Mouse (Mus musculus) forebrain, postnatal 0 days (tissue): ENCODE measurements around the gene Mamstr. TPM values are rescaled to one million over a fixed set of nuclear protein-coding genes. Genes with fewer than 3 reads are reported as not detected.
A peak's percentile ranks its signal among the peaks of the same experiment; 100 is the strongest.

ENCODE experiments used
- ATAC-seq: fragments of 200-750 bp; cut with Nextera tagmentation; 2 replicates; pipeline ENCODE4 v1.8.0; 2017; ENCODE audit warnings: mild to moderate bottlenecking, moderate library complexity
- DNase-seq: peaks from one replicate; pipeline ENCODE4 v3.0.0-alpha.2; 2015
- H3K27ac ChIP-seq: fragments of 300-500 bp; sonication (generic); 2 replicates; pipeline ENCODE4 v1.5.1; 2014; ENCODE audit warnings: low read depth, mild to moderate bottlenecking, antibody characterized with exemption, low read length, moderate library complexity, mixed read lengths
- H3K27me3 ChIP-seq: fragments of 300-500 bp; sonication (generic); 2 replicates; pipeline ENCODE4 v1.6.1; 2014; ENCODE audit warnings: mild to moderate bottlenecking, low read length, mixed read lengths; ENCODE audit not compliant: insufficient read depth
- H3K36me3 ChIP-seq: fragments of 300-500 bp; sonication (generic); 2 replicates; pipeline ENCODE4 v1.6.1; 2014; ENCODE audit warnings: mild to moderate bottlenecking, moderate library complexity; ENCODE audit not compliant: insufficient read depth
- H3K4me1 ChIP-seq: fragments of 300-500 bp; sonication (generic); 2 replicates; pipeline ENCODE4 v1.6.1; 2014; ENCODE audit warnings: antibody characterized with exemption; ENCODE audit not compliant: insufficient read depth
- H3K4me2 ChIP-seq: fragments of 300-500 bp; sonication (generic); 2 replicates; pipeline ENCODE4 v1.6.1; 2014; ENCODE audit warnings: low read depth, mild to moderate bottlenecking, moderate library complexity
- H3K4me3 ChIP-seq: fragments of 300-500 bp; sonication (generic); 2 replicates; pipeline ENCODE4 v1.5.1; 2014; ENCODE audit warnings: low read depth, low read length, mixed read lengths
- H3K9ac ChIP-seq: fragments of 300-500 bp; sonication (generic); 2 replicates; pipeline ENCODE4 v1.6.1; 2014; ENCODE audit warnings: mild to moderate bottlenecking
- H3K9me3 ChIP-seq: fragments of 300-500 bp; sonication (generic); 2 replicates; pipeline ENCODE4 v1.6.1; 2016; ENCODE audit warnings: low read length
- CTCF ChIP-seq: sonication (generic); IDR thresholded peaks from 2 replicates; pipeline ENCODE4 v1.5.1; 2016; ENCODE audit warnings: antibody characterized with exemption, control low read depth, low read depth
- WGBS: fragments of 180-500 bp; shearing (Covaris S2); extraction: QIAGEN DNeasy Blood & Tissue Kit; methylation state at CpG from one replicate; pipeline ENCODE4 v1.1.7; 2014; 5-methylcytosine and 5-hydroxymethylcytosine counted together
- polyA plus RNA-seq: library from polyadenylated mRNA; unstranded; fragments of >200 nt; fragmentation: Nextera tagmentation; extraction: Ambion mirVana; gene quantifications from 2 replicates; pipeline ENCODE4 v1.2.1, GENCODE M21; 2015
- total RNA-seq: library from RNA; depleted of rRNA; stranded (reverse); fragments of >200 nt; gene quantifications from 2 replicates; pipeline ENCODE4 v1.2.3, GENCODE M21; 2014

The Mamstr gene
- total and polyA plus RNA-seq, 2 experiments from 2014 or later: 2.2 to 2.6 TPM

GRCm38 (mm10) chr7:45627261-45627660 lies 12.5 kb upstream of the Mamstr start, which contains the start of gene Rasip1:
Rasip1 (plus strand) TSS chr7:45627488.
- WGBS: 85% methylated on average over 9 of the region's 9 CpGs
- Histone ChIP-seq H3K36me3 (no peaks in the 10 kb centered on the region), H3K9ac (peak within 1 kb of the TSS; percentile 74), H3K4me2 (peak within 1 kb of the TSS; percentile 94), H3K9me3 (no peaks in the 10 kb centered on the region), H3K27ac (peak within 1 kb of the TSS; percentile 73), H3K27me3 (no peaks in the 10 kb centered on the region), H3K4me3 (peak within 1 kb of the TSS; percentile 42), H3K4me1 (no peaks in the 10 kb centered on the region)
- TF ChIP-seq CTCF: no peak
- DNase-seq (no peak), ATAC-seq (no peak)

- H3K4me3 ChIP-seq: peak overlapping the region; percentile 42
- H3K9me3 ChIP-seq: no peaks in the 10 kb centered on the region
- peak overlapping the region; percentile 74 for H3K9ac ChIP-seq
- peak; percentile 83 for TF ChIP-seq CTCF
- no peaks in the 10 kb centered on the region for H3K27me3 ChIP-seq
- peak overlapping the region; percentile 73 for H3K27ac ChIP-seq
- 2% methylated on average over 100 of the region's 105 CpGs for WGBS
- peak overlapping the region; percentile 94 for H3K4me2 ChIP-seq
- DNase-seq: peak; percentile 92
- ATAC-seq: peak; percentile 93
- H3K4me1 ChIP-seq: no peaks in the 10 kb centered on the region
- H3K36me3 ChIP-seq: peaks cover 4% of the 10 kb centered on the region; the same call in 1 of the 2 replicates
Observed at GRCm38 (mm10) chr7:45628364-45629294, 11.1 kb upstream of the Mamstr start.

GRCm38 (mm10) chr7:45630064-45630907 lies 9.5 kb upstream of the Mamstr start:
- no peak overlapping the region for H3K4me2 ChIP-seq
- peaks cover 9% of the 10 kb centered on the region; the same call in 1 of the 2 replicates for H3K36me3 ChIP-seq
- no peak overlapping the region for H3K4me3 ChIP-seq
- no peak overlapping the region for H3K27ac ChIP-seq
- TF ChIP-seq CTCF: no peak
- no peak for DNase-seq
- no peak for ATAC-seq
- H3K27me3 ChIP-seq: no peaks in the 10 kb centered on the region
- H3K9ac ChIP-seq: no peak overlapping the region
- WGBS: 72% methylated on average over 23 of the region's 23 CpGs
- no peaks in the 10 kb centered on the region for H3K4me1 ChIP-seq
- H3K9me3 ChIP-seq: no peaks in the 10 kb centered on the region

- no peak for ATAC-seq
- 26% methylated on average over 35 of the region's 35 CpGs for WGBS
- H3K4me1 ChIP-seq: no peaks in the 10 kb centered on the region
- H3K27ac ChIP-seq: no peak overlapping the region
- H3K27me3 ChIP-seq: no peaks in the 10 kb centered on the region
- no peak overlapping the region for H3K4me3 ChIP-seq
- H3K9me3 ChIP-seq: no peaks in the 10 kb centered on the region
- H3K9ac ChIP-seq: peak overlapping the region; percentile 39
- peaks cover 15% of the 10 kb centered on the region; the same call in 1 of the 2 replicates for H3K36me3 ChIP-seq
- DNase-seq: no peak
- H3K4me2 ChIP-seq: peak overlapping the region; percentile 27
- peak; percentile 44; the same call in 1 of the 2 replicates for TF ChIP-seq CTCF
Observed at GRCm38 (mm10) chr7:45632499-45632898, 7.3 kb upstream of the Mamstr start.

GRCm38 (mm10) chr7:45634946-45635681 lies 4.7 kb upstream of the Mamstr start:
- H3K36me3 ChIP-seq: peaks cover 15% of the 10 kb centered on the region; the same call in 1 of the 2 replicates
- TF ChIP-seq CTCF: no peak
- H3K4me1 ChIP-seq: no peaks in the 10 kb centered on the region
- no peak for ATAC-seq
- H3K27me3 ChIP-seq: no peaks in the 10 kb centered on the region
- no peak overlapping the region for H3K4me3 ChIP-seq
- no peak overlapping the region for H3K9ac ChIP-seq
- no peak overlapping the region for H3K27ac ChIP-seq
- H3K4me2 ChIP-seq: no peak overlapping the region
- no peak for DNase-seq
- WGBS: 92% methylated on average over 11 of the region's 11 CpGs
- no peaks in the 10 kb centered on the region for H3K9me3 ChIP-seq
